Mouse (Mus musculus): ENCODE measurements around the gene Nlrx1. TPM values are rescaled to one million over a fixed set of nuclear protein-coding genes. Genes with fewer than 3 reads are reported as not detected.

Gene Nlrx1
- polyA plus RNA-seq, 1 experiment, result 8.4 TPM

GRCm38 (mm10) chr9:44238501-44239190 is 29.8 kb downstream of the Nlrx1 start:
- TF ChIP-seq CTCF (IDR thresholded peaks at IDR 0.05; ENCODE audit: extremely low read depth, insufficient read depth, insufficient read length, insufficient replicate concordance), result no peak
- TF ChIP-seq POLR2A (IDR thresholded peaks at IDR 0.05; ENCODE audit: low read depth, low read length), result no peak
- no peak overlapping the region for H3K4me3 ChIP-seq (ENCODE audit: extremely low read depth, insufficient read depth, insufficient read length)
- H3K4me1 ChIP-seq (ENCODE audit: control insufficient read depth, insufficient read depth, insufficient read length), result peaks cover 18% of the 10 kb centered on the region
- H3K27me3 ChIP-seq (ENCODE audit: control insufficient read depth, insufficient read depth, low read length), result no peaks in the 10 kb centered on the region
- DNase-seq (ENCODE audit: low read depth in 1 of 2, low spot score in 2 of 2), result peak; percentile 47 to 67
- H3K36me3 ChIP-seq (ENCODE audit: control insufficient read depth, insufficient read depth, low read length), result no peaks in the 10 kb centered on the region
- H3K27ac ChIP-seq (ENCODE audit: insufficient read depth, low read length), result peak overlapping the region; percentile 66
- WGBS, result 62% methylated on average over 17 of the region's 17 CpGs

GRCm38 (mm10) chr9:44237128-44237527 is 31.3 kb downstream of the Nlrx1 start:
- no peak for DNase-seq (ENCODE audit: low read depth in 1 of 2, low spot score in 2 of 2)
- H3K36me3 ChIP-seq (ENCODE audit: control insufficient read depth, insufficient read depth, low read length), result no peaks in the 10 kb centered on the region
- TF ChIP-seq POLR2A (IDR thresholded peaks at IDR 0.05; ENCODE audit: low read depth, low read length) (no peak), CTCF (IDR thresholded peaks at IDR 0.05; ENCODE audit: extremely low read depth, insufficient read depth, insufficient read length, insufficient replicate concordance) (no peak)
- peak overlapping the region; percentile 75 for H3K27ac ChIP-seq (ENCODE audit: insufficient read depth, low read length)
- no peaks in the 10 kb centered on the region for H3K27me3 ChIP-seq (ENCODE audit: control insufficient read depth, insufficient read depth, low read length)
- peaks cover 19% of the 10 kb centered on the region for H3K4me1 ChIP-seq (ENCODE audit: control insufficient read depth, insufficient read depth, insufficient read length)
- 69% methylated on average over 4 of the region's 4 CpGs for WGBS
- no peak overlapping the region for H3K4me3 ChIP-seq (ENCODE audit: extremely low read depth, insufficient read depth, insufficient read length)

GRCm38 (mm10) chr9:44236601-44237000 is 31.8 kb downstream of the Nlrx1 start:
- TF ChIP-seq CTCF (IDR thresholded peaks at IDR 0.05; ENCODE audit: extremely low read depth, insufficient read depth, insufficient read length, insufficient replicate concordance), result no peak
- H3K4me1 ChIP-seq (ENCODE audit: control insufficient read depth, insufficient read depth, insufficient read length), result peaks cover 24% of the 10 kb centered on the region
- no peak for DNase-seq (ENCODE audit: low read depth in 1 of 2, low spot score in 2 of 2)
- H3K27me3 ChIP-seq (ENCODE audit: control insufficient read depth, insufficient read depth, low read length), result no peaks in the 10 kb centered on the region
- H3K4me3 ChIP-seq (ENCODE audit: extremely low read depth, insufficient read depth, insufficient read length), result no peak overlapping the region
- H3K27ac ChIP-seq (ENCODE audit: insufficient read depth, low read length), result peak overlapping the region; percentile 75
- 59% methylated on average over 4 of the region's 4 CpGs for WGBS
- H3K36me3 ChIP-seq (ENCODE audit: control insufficient read depth, insufficient read depth, low read length), result no peaks in the 10 kb centered on the region

- peak overlapping the region; percentile 51 for H3K4me3 ChIP-seq (ENCODE audit: extremely low read depth, insufficient read depth, insufficient read length)
- H3K4me1 ChIP-seq (ENCODE audit: control insufficient read depth, insufficient read depth, insufficient read length), result peaks cover 25% of the 10 kb centered on the region
- DNase-seq (ENCODE audit: low read depth in 1 of 2, low spot score in 2 of 2), result peak in 1 of 2 experiments; percentile 76
- no peaks in the 10 kb centered on the region for H3K27me3 ChIP-seq (ENCODE audit: control insufficient read depth, insufficient read depth, low read length)
- 10% methylated on average over 19 of the region's 19 CpGs for WGBS
- H3K27ac ChIP-seq (ENCODE audit: insufficient read depth, low read length), result peak overlapping the region; percentile 75
- no peak for TF ChIP-seq POLR2A (IDR thresholded peaks at IDR 0.05; ENCODE audit: low read depth, low read length)
- no peak for TF ChIP-seq CTCF (IDR thresholded peaks at IDR 0.05; ENCODE audit: extremely low read depth, insufficient read depth, insufficient read length, insufficient replicate concordance)
- H3K36me3 ChIP-seq (ENCODE audit: control insufficient read depth, insufficient read depth, low read length), result no peaks in the 10 kb centered on the region
Measured at GRCm38 (mm10) chr9:44234479-44235427, 33.6 kb downstream of the Nlrx1 start.

GRCm38 (mm10) chr9:44233802-44234478 is 34.5 kb downstream of the Nlrx1 start, which contains the start of gene Cbl:
Cbl (minus strand) TSS chr9:44234049.
- peaks cover 25% of the 10 kb centered on the region for H3K4me1 ChIP-seq (ENCODE audit: control insufficient read depth, insufficient read depth, insufficient read length)
- peak; percentile 94 to 98 for DNase-seq (ENCODE audit: low read depth in 1 of 2, low spot score in 2 of 2)
- peak within 1 kb of the TSS; percentile 100 for H3K4me3 ChIP-seq (ENCODE audit: extremely low read depth, insufficient read depth, insufficient read length)
- peak; percentile 59 for TF ChIP-seq POLR2A (IDR thresholded peaks at IDR 0.05; ENCODE audit: low read depth, low read length)
- peak; percentile 86 for TF ChIP-seq CTCF (IDR thresholded peaks at IDR 0.05; ENCODE audit: extremely low read depth, insufficient read depth, insufficient read length, insufficient replicate concordance)
- peak within 1 kb of the TSS; percentile 95 for H3K27ac ChIP-seq (ENCODE audit: insufficient read depth, low read length)
- H3K36me3 ChIP-seq (ENCODE audit: control insufficient read depth, insufficient read depth, low read length), result no peaks in the 10 kb centered on the region
- H3K27me3 ChIP-seq (ENCODE audit: control insufficient read depth, insufficient read depth, low read length), result no peaks in the 10 kb centered on the region
- WGBS, result under 1% methylated on average over 74 of the region's 76 CpGs

- no peak for TF ChIP-seq POLR2A (IDR thresholded peaks at IDR 0.05; ENCODE audit: low read depth, low read length)
- no peak for TF ChIP-seq CTCF (IDR thresholded peaks at IDR 0.05; ENCODE audit: extremely low read depth, insufficient read depth, insufficient read length, insufficient replicate concordance)
- DNase-seq (ENCODE audit: low read depth in 1 of 2, low spot score in 2 of 2), result no peak
- 1% methylated on average over 38 of the region's 40 CpGs for WGBS
- H3K36me3 ChIP-seq (ENCODE audit: control insufficient read depth, insufficient read depth, low read length), result no peaks in the 10 kb centered on the region
- H3K4me1 ChIP-seq (ENCODE audit: control insufficient read depth, insufficient read depth, insufficient read length), result peaks cover 19% of the 10 kb centered on the region
- H3K4me3 ChIP-seq (ENCODE audit: extremely low read depth, insufficient read depth, insufficient read length), result peak overlapping the region; percentile 100
- H3K27me3 ChIP-seq (ENCODE audit: control insufficient read depth, insufficient read depth, low read length), result no peaks in the 10 kb centered on the region
- peak overlapping the region; percentile 95 for H3K27ac ChIP-seq (ENCODE audit: insufficient read depth, low read length)
Measured at GRCm38 (mm10) chr9:44233021-44233801, 35.2 kb downstream of the Nlrx1 start.

All from spleen, adult 2 months (tissue).